Mouse (Mus musculus) B cell, adult 2 months (primary cell): Measurements from ENCODE around the gene Gm4847.

Experiments used
- DNase-seq, 2 experiments: peaks; one replicate each; pipeline ENCODE4 v3.0.0; 2022

Gene Gm4847

GRCm38 (mm10) chr1:166647593-166647992 is at the start of gene Gm4847:
Gene Gm4847 (minus strand): TSS chr1:166647693.
- no peak for DNase-seq

- DNase-seq = no peak
Measured at GRCm38 (mm10) chr1:166681745-166682144, 34.3 kb upstream of the Gm4847 start, which contains the start of gene Fmo9. Gene Fmo9 (minus strand): TSS chr1:166681845.

- no peak for DNase-seq
Measured at GRCm38 (mm10) chr1:166669264-166669663, 21.8 kb upstream of the Gm4847 start.

GRCm38 (mm10) chr1:166660800-166661199 is 13.3 kb upstream of the Gm4847 start:
- DNase-seq = no peak
